ENCODE assay signal across 8 mouse cellular contexts in genomic region chr4:43453413-43453812, GRCm38 (mm10). TPM values are rescaled to one million over a fixed set of nuclear protein-coding genes. Genes with fewer than 3 reads are reported as not detected.
DNase-seq lines count a peak whose midpoint lies in the region; ATAC-seq lines count a peak whose summit lies in the region.

No protein-coding gene starts in this region.

- H3K4me3 ChIP-seq in megakaryocyte, embryonic 14.5 days (replicated peaks): peak overlapping the region; percentile 89
- peak overlapping the region; percentile 14 for H3K4me3 ChIP-seq in forebrain, embryonic 16.5 days (replicated peaks; ENCODE audit: low read length)
- H3K4me3 ChIP-seq in midbrain, embryonic 10.5 days: peak overlapping the region; percentile 52

- peak overlapping the region; percentile 42 for H3K4me2 ChIP-seq in forebrain, embryonic 16.5 days (ENCODE audit: low read length)

- H3K4me1 ChIP-seq in megakaryocyte, embryonic 14.5 days: peaks cover 50% of the 10 kb centered on the region
- H3K4me1 ChIP-seq in forebrain, embryonic 16.5 days (replicated peaks; ENCODE audit: control insufficient read depth, insufficient read depth, low read length): peaks cover 9% of the 10 kb centered on the region
- H3K4me1 ChIP-seq in midbrain, embryonic 10.5 days: peaks cover 27% of the 10 kb centered on the region

- peaks cover 64% of the 10 kb centered on the region for H3K27me3 ChIP-seq in megakaryocyte, embryonic 14.5 days (replicated peaks)
- peaks cover 8% of the 10 kb centered on the region; the same call in 1 of the 2 replicates for H3K27me3 ChIP-seq in forebrain, embryonic 16.5 days (replicated peaks; ENCODE audit: control insufficient read depth, insufficient read depth, low read length)
- H3K27me3 ChIP-seq in midbrain, embryonic 10.5 days (ENCODE audit: low read depth, poor library complexity, severe bottlenecking): peaks cover 52% of the 10 kb centered on the region

- WGBS in forebrain, embryonic 16.5 days: under 1% methylated on average over 18 of the region's 18 CpGs
- under 1% methylated on average over 18 of the region's 18 CpGs for WGBS in midbrain, embryonic 10.5 days

- peak overlapping the region; percentile 42 for H3K9ac ChIP-seq in forebrain, embryonic 16.5 days (replicated peaks; ENCODE audit: low read depth, low read length)

- no peak for ATAC-seq in megakaryocyte, adult 5-6 weeks (ENCODE audit: poor library complexity, severe bottlenecking)
- ATAC-seq in forebrain, embryonic 16.5 days: peak; percentile 37; the same call in 1 of the 2 replicates

- H3K9me3 ChIP-seq in megakaryocyte, embryonic 14.5 days: peaks cover 17% of the 10 kb centered on the region
- H3K9me3 ChIP-seq in forebrain, embryonic 16.5 days (ENCODE audit: control insufficient read depth, low read length): no peaks in the 10 kb centered on the region
- no peaks in the 10 kb centered on the region for H3K9me3 ChIP-seq in midbrain, embryonic 10.5 days (replicated peaks)

- peak; percentile 44 for DNase-seq in midbrain, embryonic 10.5 days (ENCODE audit: low spot score)
- peak; percentile 46 to 56 for DNase-seq in thymus, postnatal 36 days
- DNase-seq in gastrocnemius, postnatal 4 days (ENCODE audit: low spot score in 2 of 2): no peak
- no peak for DNase-seq in cerebellum, adult 9-10 months
- no peak for DNase-seq in adrenal gland, postnatal 4 days (ENCODE audit: low spot score in 2 of 2)

- H3K36me3 ChIP-seq in megakaryocyte, embryonic 14.5 days (replicated peaks; ENCODE audit: low read length): no peaks in the 10 kb centered on the region
- H3K36me3 ChIP-seq in forebrain, embryonic 16.5 days (ENCODE audit: control insufficient read depth, insufficient read depth): no peaks in the 10 kb centered on the region; the same call in 1 of the 2 replicates
- peaks cover 3% of the 10 kb centered on the region for H3K36me3 ChIP-seq in midbrain, embryonic 10.5 days

- no peak overlapping the region for H3K27ac ChIP-seq in forebrain, embryonic 16.5 days (ENCODE audit: low read length)
- H3K27ac ChIP-seq in midbrain, embryonic 10.5 days (replicated peaks): peak overlapping the region; percentile 61; the same call in 1 of the 2 replicates

RNA-seq across cellular contexts. Expression of gene Cd72, which starts 1.0 kb away (rescaled TPM):
- polyA plus RNA-seq in megakaryocyte, embryonic 14.5 days (2012; ENCODE audit: insufficient read depth, low replicate concordance): 3.1 and 26.7 TPM in 2 replicates
- 0.57 and 2.5 TPM in 2 replicates for total RNA-seq in megakaryocyte, adult 5-6 weeks (2015)
- 3.0 and 3.5 TPM in 2 replicates for total RNA-seq in megakaryocyte, adult 5-6 weeks (2017)
- 3.6 and 6.5 TPM in 2 replicates for polyA plus RNA-seq in forebrain, embryonic 16.5 days (2015; fragmentation: Nextera tagmentation; extraction: Ambion mirVana)
- polyA plus RNA-seq in midbrain, embryonic 10.5 days (2016; fragmentation: Nextera tagmentation; extraction: Ambion mirVana): 1.4 and 1.8 TPM in 2 replicates
- total RNA-seq in gastrocnemius, postnatal 4 days (2021): under 1 TPM; 0.32 to 0.75 TPM
- total RNA-seq in adrenal gland, postnatal 4 days (2021): 1 to 10 TPM in 1 of 2 experiments, under 1 TPM in 1; 0.95 to 2.1 TPM

RNA-seq across cellular contexts. Expression of gene Tesk1, which starts 11.7 kb away (rescaled TPM):
- 28.2 and 39.0 TPM in 2 replicates for polyA plus RNA-seq in megakaryocyte, embryonic 14.5 days (2012; ENCODE audit: insufficient read depth, low replicate concordance)
- total RNA-seq in megakaryocyte, adult 5-6 weeks (2015): 5.7 and 6.3 TPM in 2 replicates
- 7.6 and 9.3 TPM in 2 replicates for total RNA-seq in megakaryocyte, adult 5-6 weeks (2017)
- 7.5 and 8.6 TPM in 2 replicates for polyA plus RNA-seq in forebrain, embryonic 16.5 days (2015; fragmentation: Nextera tagmentation; extraction: Ambion mirVana)
- polyA plus RNA-seq in midbrain, embryonic 10.5 days (2016; fragmentation: Nextera tagmentation; extraction: Ambion mirVana): 2.9 and 6.0 TPM in 2 replicates
- 10 to 100 TPM; 39.3 to 40.9 TPM for total RNA-seq in gastrocnemius, postnatal 4 days (2021)
- 10 to 100 TPM; 57.3 to 60.5 TPM for total RNA-seq in adrenal gland, postnatal 4 days (2021)

RNA-seq across cellular contexts. Expression of gene Fam166b, which starts 24.5 kb away (rescaled TPM):
- 0.55 TPM in 1 of 2 replicates, not detected in the other for polyA plus RNA-seq in megakaryocyte, embryonic 14.5 days (2012; ENCODE audit: insufficient read depth, low replicate concordance)
- total RNA-seq in megakaryocyte, adult 5-6 weeks (2015): not detected in 2 replicates
- not detected in 2 replicates for total RNA-seq in megakaryocyte, adult 5-6 weeks (2017)
- 0.47 and 0.68 TPM in 2 replicates for polyA plus RNA-seq in forebrain, embryonic 16.5 days (2015; fragmentation: Nextera tagmentation; extraction: Ambion mirVana)
- 0.14 and 0.25 TPM in 2 replicates for polyA plus RNA-seq in midbrain, embryonic 10.5 days (2016; fragmentation: Nextera tagmentation; extraction: Ambion mirVana)
- total RNA-seq in gastrocnemius, postnatal 4 days (2021): under 1 TPM in 1 of 2 experiments, not detected in 1; 0.47 TPM
- total RNA-seq in adrenal gland, postnatal 4 days (2021): under 1 TPM in 1 of 2 experiments, not detected in 1; 0.25 TPM

RNA-seq across cellular contexts. Expression of gene Sit1, which starts 30.1 kb away (rescaled TPM):
- polyA plus RNA-seq in megakaryocyte, embryonic 14.5 days (2012; ENCODE audit: insufficient read depth, low replicate concordance): 3.9 TPM in 1 of 2 replicates, not detected in the other
- not detected in 2 replicates for total RNA-seq in megakaryocyte, adult 5-6 weeks (2015)
- total RNA-seq in megakaryocyte, adult 5-6 weeks (2017): 0.77 TPM in 1 of 2 replicates, not detected in the other
- polyA plus RNA-seq in forebrain, embryonic 16.5 days (2015; fragmentation: Nextera tagmentation; extraction: Ambion mirVana): not detected in 2 replicates
- polyA plus RNA-seq in midbrain, embryonic 10.5 days (2016; fragmentation: Nextera tagmentation; extraction: Ambion mirVana): not detected in 2 replicates
- total RNA-seq in gastrocnemius, postnatal 4 days (2021): not detected
- not detected for total RNA-seq in adrenal gland, postnatal 4 days (2021)

RNA-seq across cellular contexts. Expression of gene Ccdc107, which starts 39.3 kb away (rescaled TPM):
- polyA plus RNA-seq in megakaryocyte, embryonic 14.5 days (2012; ENCODE audit: insufficient read depth, low replicate concordance): 74.6 and 104 TPM in 2 replicates
- total RNA-seq in megakaryocyte, adult 5-6 weeks (2015): 16.7 and 17.5 TPM in 2 replicates
- 23.6 and 32.6 TPM in 2 replicates for total RNA-seq in megakaryocyte, adult 5-6 weeks (2017)
- 62.0 and 63.1 TPM in 2 replicates for polyA plus RNA-seq in forebrain, embryonic 16.5 days (2015; fragmentation: Nextera tagmentation; extraction: Ambion mirVana)
- 44.8 and 48.4 TPM in 2 replicates for polyA plus RNA-seq in midbrain, embryonic 10.5 days (2016; fragmentation: Nextera tagmentation; extraction: Ambion mirVana)
- 10 to 100 TPM; 23.3 to 28.6 TPM for total RNA-seq in gastrocnemius, postnatal 4 days (2021)
- 10 to 100 TPM; 44.3 TPM for total RNA-seq in adrenal gland, postnatal 4 days (2021)

Comparison
In these comparisons a context has a peak if more than half of its experiments do, and no peak if none do; other contexts are left out.
1. H3K4me3 ChIP-seq: peak in every context shown above with its lines; median percentile 89 in megakaryocyte, embryonic 14.5 days; 52 in midbrain, embryonic 10.5 days; 14 in forebrain, embryonic 16.5 days.
2. DNase-seq: peak in midbrain, embryonic 10.5 days (single experiment) and thymus, postnatal 36 days (2 of 2); none in gastrocnemius, postnatal 4 days (0 of 2), cerebellum, adult 9-10 months (single experiment) and adrenal gland, postnatal 4 days (0 of 2).